Comparison of ENCODE assay signal across 19 mouse cellular contexts in the genomic region with DNA sequence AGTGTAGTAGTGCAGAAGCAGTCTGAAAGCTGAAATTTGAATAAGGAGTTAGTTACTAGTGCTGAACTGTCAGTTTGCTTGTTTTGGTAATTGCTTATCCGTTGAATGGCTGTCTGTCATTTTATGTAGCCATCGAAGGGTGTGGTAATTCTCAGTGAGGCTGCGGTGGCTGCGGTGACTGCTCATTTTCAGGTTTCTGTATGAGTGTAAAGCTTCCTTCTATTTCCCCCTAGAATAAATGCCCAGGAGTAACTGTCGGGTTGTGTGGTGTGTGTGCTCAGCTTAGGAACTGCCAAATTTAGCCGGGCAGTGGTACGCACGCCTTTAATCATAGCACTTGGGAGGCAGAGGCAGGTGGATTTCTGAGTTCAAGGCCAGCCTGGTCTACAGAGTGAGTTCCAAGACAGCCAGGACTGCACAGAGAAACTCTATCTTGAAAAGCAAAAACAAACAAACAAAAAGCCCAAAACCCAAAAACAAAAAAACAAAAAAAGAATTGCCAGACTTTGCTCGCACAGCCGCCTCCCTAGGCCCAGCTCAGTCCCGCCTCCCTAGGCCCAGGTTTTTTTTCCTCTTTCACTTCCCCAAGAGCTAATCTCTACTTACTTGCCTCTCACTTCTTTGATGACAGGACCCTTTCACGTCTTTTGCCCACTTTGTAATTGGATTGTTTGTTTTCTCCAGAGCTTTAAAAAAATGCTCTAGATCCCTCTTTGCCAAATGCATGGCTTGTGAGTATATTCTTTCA. TPM values are rescaled to one million over a fixed set of nuclear protein-coding genes. Genes with fewer than 3 reads are reported as not detected.
DNase-seq lines count a peak whose midpoint lies in the region; ATAC-seq lines count a peak whose summit lies in the region.
"Had no signal": no experiment of that assay in that cellular context is flagged by ENCODE, and none has a peak within 500 bp of the region (broad histone marks: within the 10 kb centered on the region; RNA-seq: fewer than 3 reads in every experiment).

No protein-coding gene starts in this region.

- H3K9me3 ChIP-seq in kidney, embryonic 15.5 days (replicated peaks), result no peaks in the 10 kb centered on the region
- H3K9me3 ChIP-seq: embryonic facial prominence, embryonic 15.5 days; forebrain, embryonic 13.5 days; heart, embryonic 15.5 days; hindbrain, embryonic 12.5 days; limb, embryonic 13.5 days; midbrain, embryonic 15.5 days had no signal

- peak; percentile 96 for ATAC-seq in granulocyte monocyte progenitor cell, adult 5-6 weeks (replicated peaks; ENCODE audit: poor library complexity, severe bottlenecking)
- peak; percentile 91 for ATAC-seq in megakaryocyte progenitor cell, adult 5-6 weeks (replicated peaks; ENCODE audit: poor library complexity)
- no peak for ATAC-seq in kidney, embryonic 15.5 days (replicated peaks; ENCODE audit: low FRiP score)
- ATAC-seq: forebrain, embryonic 13.5 days; midbrain, embryonic 15.5 days had no signal

- peak; percentile 31 to 38 for DNase-seq in B cell, adult 2 months
- DNase-seq in CD4-positive, CD25-positive, alpha-beta regulatory T cell, adult 2 months (ENCODE audit: low read depth, low spot score), result peak; percentile 73
- no peak for DNase-seq in right cerebral cortex, postnatal 4 days
- DNase-seq in testis, postnatal 10 days (ENCODE audit: low spot score), result no peak
- DNase-seq: adrenal gland, postnatal 36 days; cerebellum, adult 11-12 months; gastrocnemius, postnatal 36 days; kidney, adult 8-10 months; lung, postnatal 14 days; retina, postnatal 1 day had no signal

- WGBS in kidney, embryonic 15.5 days, result 93% methylated on average over 12 of the region's 12 CpGs

- no peaks in the 10 kb centered on the region for H3K27me3 ChIP-seq in kidney, embryonic 15.5 days
- H3K27me3 ChIP-seq: embryonic facial prominence, embryonic 15.5 days; forebrain, embryonic 13.5 days; heart, embryonic 15.5 days; hindbrain, embryonic 12.5 days; limb, embryonic 13.5 days; midbrain, embryonic 15.5 days had no signal

- 0 out of 2 replicates have a peak, but pooled peaks cover 11% of the 10 kb centered on the region for H3K36me3 ChIP-seq in kidney, embryonic 15.5 days
- H3K36me3 ChIP-seq: embryonic facial prominence, embryonic 15.5 days; hindbrain, embryonic 12.5 days; midbrain, embryonic 15.5 days had no signal

- peaks cover under 1% of the 10 kb centered on the region for H3K4me1 ChIP-seq in kidney, embryonic 15.5 days

- H3K9ac ChIP-seq in kidney, embryonic 15.5 days, result no peak overlapping the region
- H3K9ac ChIP-seq: embryonic facial prominence, embryonic 15.5 days; forebrain, embryonic 13.5 days; heart, embryonic 15.5 days; hindbrain, embryonic 12.5 days; limb, embryonic 13.5 days; midbrain, embryonic 15.5 days had no signal

- H3K27ac ChIP-seq in kidney, embryonic 15.5 days, result no peak overlapping the region
- H3K27ac ChIP-seq: embryonic facial prominence, embryonic 15.5 days; forebrain, embryonic 13.5 days; heart, embryonic 15.5 days; hindbrain, embryonic 12.5 days; limb, embryonic 13.5 days; midbrain, embryonic 15.5 days had no signal

- H3K4me2 ChIP-seq in kidney, embryonic 15.5 days, result no peak overlapping the region
- H3K4me2 ChIP-seq: embryonic facial prominence, embryonic 15.5 days; forebrain, embryonic 13.5 days; heart, embryonic 15.5 days; hindbrain, embryonic 12.5 days; limb, embryonic 13.5 days; midbrain, embryonic 15.5 days had no signal

- H3K4me3 ChIP-seq in kidney, embryonic 15.5 days (replicated peaks), result no peak overlapping the region
- H3K4me3 ChIP-seq: embryonic facial prominence, embryonic 15.5 days; forebrain, embryonic 13.5 days; heart, embryonic 15.5 days; hindbrain, embryonic 12.5 days; limb, embryonic 13.5 days; midbrain, embryonic 15.5 days had no signal

RNA-seq across cellular contexts. Expression of gene Vrk1, which starts 6.4 kb away (rescaled TPM):
- total RNA-seq in granulocyte monocyte progenitor cell, adult 5-6 weeks (2014; fragmentation: Nextera tagmentation), result 97.1 and 98.6 TPM in 2 replicates
- total RNA-seq in granulocyte monocyte progenitor cell, adult 5-6 weeks (2017), result 205 and 212 TPM in 2 replicates
- 128 and 137 TPM in 2 replicates for total RNA-seq in megakaryocyte progenitor cell, adult 5-6 weeks (2015)
- 182 and 198 TPM in 2 replicates for total RNA-seq in megakaryocyte progenitor cell, adult 5-6 weeks (2017)
- polyA plus RNA-seq in kidney, embryonic 15.5 days (2015; fragmentation: Nextera tagmentation; extraction: Ambion mirVana), result 71.3 and 77.7 TPM in 2 replicates

Comparison
In these comparisons a context has a peak if more than half of its experiments do, and no peak if none do; other contexts are left out.
1. DNase-seq: peak in B cell, adult 2 months (2 of 2) and CD4-positive, CD25-positive, alpha-beta regulatory T cell, adult 2 months (single experiment); none in right cerebral cortex, postnatal 4 days (single experiment) and testis, postnatal 10 days (single experiment).